Mouse (Mus musculus) embryonic facial prominence, embryonic 14.5 days (tissue): Measurements from ENCODE around the gene Mmp23. TPM values are rescaled to one million over a fixed set of nuclear protein-coding genes. Genes with fewer than 3 reads are reported as not detected.
A peak's percentile ranks its signal among the peaks of the same experiment; 100 is the strongest.
"Not testable (repeated sequence)": the region's sequence is repeated elsewhere in the genome, so short reads cannot be mapped to it uniquely, and the experiment has no call there.

Experiments
- ATAC-seq: fragments of 200-750 bp; cut with Nextera tagmentation; 2 replicates; pipeline ENCODE4 v1.8.0; 2017; ENCODE audit warnings: low read depth, moderate number of reproducible peaks, moderate TSS enrichment
- DNase-seq: peaks from one replicate; pipeline ENCODE4 v3.0.0-alpha.2; 2015; ENCODE audit warnings: low spot score
- H3K27ac ChIP-seq: fragments of 300-500 bp; sonication (generic); replicated peaks from 2 replicates; pipeline ENCODE4 v1.5.1; 2014; ENCODE audit warnings: low read depth, mild to moderate bottlenecking, low read length, moderate library complexity
- H3K27me3 ChIP-seq: fragments of 300-500 bp; sonication (generic); replicated peaks from 2 replicates; pipeline ENCODE4 v1.6.1; 2014; ENCODE audit warnings: low read length; ENCODE audit not compliant: control insufficient read depth, insufficient read depth
- H3K36me3 ChIP-seq: fragments of 300-500 bp; sonication (generic); 2 replicates; pipeline ENCODE4 v1.6.1; 2014; ENCODE audit warnings: low read length, mixed read lengths; ENCODE audit not compliant: control insufficient read depth, insufficient read depth
- H3K4me1 ChIP-seq: fragments of 300-500 bp; sonication (generic); 2 replicates; pipeline ENCODE4 v1.6.1; 2014; ENCODE audit warnings: antibody characterized with exemption, low read length; ENCODE audit not compliant: control insufficient read depth, insufficient read depth
- H3K4me2 ChIP-seq: fragments of 300-500 bp; sonication (generic); 2 replicates; pipeline ENCODE4 v1.6.1; 2014; ENCODE audit warnings: low read depth, mild to moderate bottlenecking, low read length, moderate library complexity, mixed read lengths
- H3K4me3 ChIP-seq: fragments of 300-500 bp; sonication (generic); 2 replicates; pipeline ENCODE4 v1.5.1; 2014; ENCODE audit warnings: low read depth, mild to moderate bottlenecking, low read length
- H3K9ac ChIP-seq: fragments of 300-500 bp; sonication (generic); 2 replicates; pipeline ENCODE4 v1.6.1; 2014; ENCODE audit warnings: low read depth, mild to moderate bottlenecking, low read length, moderate library complexity, mixed read lengths
- H3K9me3 ChIP-seq: fragments of 300-500 bp; sonication (generic); 2 replicates; pipeline ENCODE4 v1.6.1; 2016; ENCODE audit warnings: low read length; ENCODE audit not compliant: control insufficient read depth
- WGBS: fragments of 180-500 bp; shearing (Covaris S2); extraction: QIAGEN DNeasy Blood & Tissue Kit; methylation state at CpG from one replicate; pipeline ENCODE4 v1.1.7; 2014; 5-methylcytosine and 5-hydroxymethylcytosine counted together
- polyA plus RNA-seq: library from polyadenylated mRNA; unstranded; fragments of >200 nt; fragmentation: Nextera tagmentation; extraction: Ambion mirVana; gene quantifications from 2 replicates; pipeline ENCODE4 v1.2.1, GENCODE M21; 2014

Gene Mmp23
- polyA plus RNA-seq, 1 experiment from 2014 or later, result 29.4 TPM

DNA sequence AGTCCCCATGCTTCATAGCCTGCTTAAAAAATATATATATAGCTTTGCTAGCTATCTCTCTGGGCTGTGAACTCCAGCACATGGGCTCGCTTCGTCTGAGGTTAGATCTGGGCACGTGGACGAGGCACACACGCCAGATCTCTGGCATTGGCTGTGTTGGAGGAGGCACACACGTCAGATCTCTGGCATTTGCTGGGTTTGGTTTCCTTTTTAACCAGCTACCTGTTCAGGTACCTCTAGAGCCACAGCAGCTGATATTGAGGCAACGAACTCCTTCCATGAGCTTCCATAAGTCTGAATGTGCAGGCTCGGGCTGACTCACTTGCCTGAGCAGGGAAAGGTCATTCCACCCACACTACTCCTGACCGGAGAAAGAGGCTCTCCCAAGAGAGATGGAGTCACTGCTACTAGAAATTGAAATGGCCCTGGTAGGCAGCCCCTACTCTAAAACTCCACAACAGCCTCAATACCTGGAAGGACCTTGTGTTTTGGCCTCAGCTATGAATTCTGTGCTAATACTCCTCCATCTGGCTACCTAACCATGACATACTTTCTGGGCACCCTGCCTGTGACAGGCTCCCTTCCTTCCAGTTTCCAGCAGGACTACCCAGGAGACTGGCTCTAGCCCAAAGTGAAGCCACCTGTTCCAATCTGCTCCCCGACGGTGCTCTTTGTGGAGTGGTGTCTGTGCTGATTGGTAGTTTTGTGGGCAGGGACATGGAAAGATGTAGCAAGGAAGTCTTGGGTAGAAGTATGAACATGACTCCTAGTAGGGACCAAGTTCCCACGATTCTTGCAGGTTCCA, 37.6 kb upstream of the Mmp23 start:
- Histone ChIP-seq H3K27ac (no peak overlapping the region), H3K9me3 (no peaks in the 10 kb centered on the region), H3K4me3 (no peak overlapping the region), H3K4me2 (no peak overlapping the region), H3K36me3 (no peaks in the 10 kb centered on the region), H3K27me3 (no peaks in the 10 kb centered on the region; the same call in 1 of the 2 replicates), H3K9ac (no peak overlapping the region), H3K4me1 (peaks cover 8% of the 10 kb centered on the region)
- 81% methylated on average over 12 of the region's 12 CpGs for WGBS
- DNase-seq (no peak), ATAC-seq (no peak)

DNA sequence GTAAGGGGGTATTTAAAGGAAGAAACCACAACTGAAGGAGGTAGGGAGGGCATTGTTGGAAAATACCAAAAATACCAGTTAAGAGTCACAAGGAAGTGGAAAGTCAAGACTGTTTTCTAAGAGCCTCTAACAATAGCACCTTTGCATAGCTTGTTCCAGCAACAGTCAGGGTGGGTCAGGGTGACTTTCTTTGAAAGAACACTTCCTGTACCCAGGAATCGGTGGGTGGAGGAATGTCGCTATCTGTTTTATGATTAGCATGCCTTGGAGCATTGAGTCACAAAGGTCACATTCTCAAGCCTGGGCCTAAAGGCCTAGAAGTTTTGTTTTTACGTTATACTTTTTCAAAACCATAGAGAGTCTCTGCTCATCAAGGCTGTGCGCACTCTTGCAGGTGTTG, 34.6 kb upstream of the Mmp23 start:
- not testable (repeated sequence) for H3K9me3 ChIP-seq, H3K9ac ChIP-seq, H3K27me3 ChIP-seq, H3K36me3 ChIP-seq, H3K4me1 ChIP-seq, H3K4me2 ChIP-seq, H3K27ac ChIP-seq, ATAC-seq, H3K4me3 ChIP-seq, DNase-seq
- WGBS, result 79% methylated on average over 4 of the region's 4 CpGs

DNA sequence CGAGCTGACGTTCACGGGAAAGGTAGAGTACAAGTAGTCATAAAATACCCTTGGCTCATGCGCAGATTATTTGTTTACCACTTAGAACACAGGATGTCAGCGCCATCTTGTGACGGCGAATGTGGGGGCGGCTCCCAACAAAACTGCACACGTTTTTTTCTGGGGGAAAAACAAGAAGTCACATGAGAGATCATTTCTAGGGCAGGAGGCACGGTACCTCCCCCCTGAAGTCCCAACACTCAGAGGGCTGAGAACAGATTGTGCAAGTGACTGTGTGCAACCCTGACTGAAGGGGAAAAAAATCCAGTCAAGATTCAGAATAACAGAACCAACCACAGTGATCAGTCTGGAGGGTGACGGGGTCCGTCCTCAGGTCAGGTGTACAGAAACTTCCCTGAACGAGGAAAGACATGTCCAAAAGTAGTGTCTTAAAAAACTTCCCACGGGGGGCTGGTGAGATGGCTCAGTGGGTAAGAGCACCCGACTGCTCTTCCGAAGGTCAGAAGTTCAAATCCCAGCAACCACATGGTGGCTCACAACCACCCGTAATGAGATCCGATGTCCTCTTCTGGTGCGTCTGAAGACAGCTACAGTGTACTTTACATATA, 30.6 kb upstream of the Mmp23 start:
- not testable (repeated sequence) for H3K9ac ChIP-seq, DNase-seq, H3K36me3 ChIP-seq, H3K4me2 ChIP-seq, ATAC-seq, H3K27ac ChIP-seq, H3K9me3 ChIP-seq, H3K4me1 ChIP-seq, H3K27me3 ChIP-seq, H3K4me3 ChIP-seq
- 89% methylated on average over 15 of the region's 19 CpGs for WGBS

DNA sequence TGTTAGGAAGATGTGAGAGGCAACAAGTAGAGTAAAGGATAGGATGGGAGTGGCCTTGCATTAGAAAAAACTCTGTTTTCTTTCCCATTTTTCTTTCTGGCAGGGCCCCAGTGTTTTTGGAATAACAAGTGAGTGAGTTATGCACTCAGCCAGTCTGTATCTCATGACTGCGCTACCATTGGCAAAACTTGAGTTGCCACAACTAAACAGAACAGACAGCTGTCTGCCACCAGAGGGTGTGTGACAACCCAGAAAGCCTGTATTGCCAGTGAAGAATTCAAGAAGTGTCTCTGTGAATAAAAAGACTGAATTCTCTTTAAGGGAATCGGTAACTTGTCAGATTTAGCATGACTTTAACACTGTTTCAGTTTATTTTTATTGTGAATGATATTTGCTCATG, 22.8 kb upstream of the Mmp23 start:
- Histone ChIP-seq H3K4me1 (no peaks in the 10 kb centered on the region), H3K27me3 (no peaks in the 10 kb centered on the region), H3K4me2 (no peak overlapping the region), H3K36me3 (no peaks in the 10 kb centered on the region), H3K9ac (no peak overlapping the region), H3K4me3 (no peak overlapping the region), H3K27ac (no peak overlapping the region), H3K9me3 (no peaks in the 10 kb centered on the region)
- DNase-seq, result no peak
- ATAC-seq, result no peak
- 79% methylated on average over 2 of the region's 2 CpGs for WGBS

DNA sequence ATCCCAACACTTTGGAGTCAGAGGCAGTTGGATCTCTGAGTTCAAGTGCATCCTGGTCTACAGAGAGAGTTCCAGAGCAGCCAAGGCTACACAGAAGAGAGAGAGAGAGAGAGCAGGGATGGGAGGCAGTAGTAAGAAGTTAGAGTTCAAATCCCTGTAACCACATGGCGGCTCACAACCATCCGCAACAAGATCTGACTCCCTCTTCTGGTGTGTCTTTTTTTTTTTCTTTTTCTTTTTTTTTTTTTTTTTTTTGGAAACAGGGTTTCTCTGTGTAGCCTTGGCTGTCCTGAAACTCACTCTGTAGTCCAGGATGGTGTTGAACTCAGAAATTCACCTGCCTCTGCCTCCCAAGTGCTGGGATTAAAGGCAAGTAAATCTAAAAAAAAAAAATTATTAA, 18.9 kb upstream of the Mmp23 start:
- no peak overlapping the region for H3K4me2 ChIP-seq
- no peak overlapping the region for H3K27ac ChIP-seq
- no peaks in the 10 kb centered on the region for H3K36me3 ChIP-seq
- no peak overlapping the region for H3K9ac ChIP-seq
- DNase-seq, result no peak
- no peak for ATAC-seq
- WGBS, result 61% methylated on average over 2 of the region's 2 CpGs
- no peaks in the 10 kb centered on the region for H3K27me3 ChIP-seq
- H3K9me3 ChIP-seq, result no peaks in the 10 kb centered on the region
- H3K4me3 ChIP-seq, result no peak overlapping the region
- 0 out of 2 replicates have a peak, but pooled peaks cover 5% of the 10 kb centered on the region for H3K4me1 ChIP-seq

DNA sequence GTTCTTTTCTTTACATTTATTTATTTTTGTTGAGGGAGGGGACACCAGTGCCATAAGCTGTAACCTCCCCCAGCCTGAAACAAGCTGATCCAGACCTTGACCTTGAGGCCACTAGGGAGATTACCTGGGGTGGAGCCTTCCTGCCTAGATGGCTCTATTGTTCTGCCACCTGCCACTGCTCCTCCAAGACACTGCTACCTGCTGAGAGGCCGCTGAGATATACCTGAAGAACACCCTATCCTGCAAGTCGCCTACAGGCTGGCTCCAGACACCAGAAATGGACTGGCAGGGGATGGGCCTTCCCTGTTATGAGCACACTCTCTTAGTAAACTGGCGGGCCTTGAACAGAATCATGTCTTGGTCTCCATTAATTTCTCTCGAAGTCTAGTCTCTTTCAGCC, 17.1 kb upstream of the Mmp23 start:
- DNase-seq, H3K36me3 ChIP-seq, H3K4me3 ChIP-seq, H3K27ac ChIP-seq, H3K9ac ChIP-seq, ATAC-seq, H3K9me3 ChIP-seq, H3K27me3 ChIP-seq, H3K4me2 ChIP-seq, H3K4me1 ChIP-seq: not testable (repeated sequence)
- WGBS, result 64% methylated on average over 4 of the region's 4 CpGs

DNA sequence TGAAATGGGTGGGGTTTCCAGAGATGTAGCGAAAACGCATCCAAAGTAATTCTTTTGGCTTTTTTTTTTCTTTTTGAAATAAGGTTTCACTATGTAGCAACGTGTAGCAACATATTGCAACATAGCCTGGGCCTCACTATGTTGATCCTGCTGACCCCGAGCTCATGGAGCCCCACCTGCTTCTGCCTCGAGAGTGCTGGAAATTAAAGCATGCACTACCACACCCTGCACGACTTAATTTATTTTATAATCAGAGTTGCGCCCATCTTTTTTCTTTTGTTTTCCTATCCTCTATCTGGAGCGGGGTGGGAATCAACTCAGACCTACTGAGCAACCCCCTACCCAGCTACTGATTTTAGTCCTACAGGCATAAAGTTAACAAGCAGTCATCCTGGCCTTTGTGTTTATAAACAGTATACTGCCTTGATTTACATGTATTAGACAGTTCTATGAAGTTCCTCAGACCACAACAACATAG, 16.5 kb upstream of the Mmp23 start:
- no peaks in the 10 kb centered on the region for H3K27me3 ChIP-seq
- peak overlapping the region; percentile 86 for H3K9ac ChIP-seq
- peak overlapping the region; percentile 87 for H3K4me2 ChIP-seq
- H3K9me3 ChIP-seq, result no peaks in the 10 kb centered on the region
- under 1% methylated on average over 8 of the region's 8 CpGs for WGBS
- DNase-seq, result no peak
- no peaks in the 10 kb centered on the region; the same call in 1 of the 2 replicates for H3K36me3 ChIP-seq
- peak overlapping the region; percentile 86 for H3K4me3 ChIP-seq
- H3K27ac ChIP-seq, result no peak overlapping the region; the same call in 1 of the 2 replicates
- no peak for ATAC-seq
- 0 out of 2 replicates have a peak, but pooled peaks cover 5% of the 10 kb centered on the region for H3K4me1 ChIP-seq

DNA sequence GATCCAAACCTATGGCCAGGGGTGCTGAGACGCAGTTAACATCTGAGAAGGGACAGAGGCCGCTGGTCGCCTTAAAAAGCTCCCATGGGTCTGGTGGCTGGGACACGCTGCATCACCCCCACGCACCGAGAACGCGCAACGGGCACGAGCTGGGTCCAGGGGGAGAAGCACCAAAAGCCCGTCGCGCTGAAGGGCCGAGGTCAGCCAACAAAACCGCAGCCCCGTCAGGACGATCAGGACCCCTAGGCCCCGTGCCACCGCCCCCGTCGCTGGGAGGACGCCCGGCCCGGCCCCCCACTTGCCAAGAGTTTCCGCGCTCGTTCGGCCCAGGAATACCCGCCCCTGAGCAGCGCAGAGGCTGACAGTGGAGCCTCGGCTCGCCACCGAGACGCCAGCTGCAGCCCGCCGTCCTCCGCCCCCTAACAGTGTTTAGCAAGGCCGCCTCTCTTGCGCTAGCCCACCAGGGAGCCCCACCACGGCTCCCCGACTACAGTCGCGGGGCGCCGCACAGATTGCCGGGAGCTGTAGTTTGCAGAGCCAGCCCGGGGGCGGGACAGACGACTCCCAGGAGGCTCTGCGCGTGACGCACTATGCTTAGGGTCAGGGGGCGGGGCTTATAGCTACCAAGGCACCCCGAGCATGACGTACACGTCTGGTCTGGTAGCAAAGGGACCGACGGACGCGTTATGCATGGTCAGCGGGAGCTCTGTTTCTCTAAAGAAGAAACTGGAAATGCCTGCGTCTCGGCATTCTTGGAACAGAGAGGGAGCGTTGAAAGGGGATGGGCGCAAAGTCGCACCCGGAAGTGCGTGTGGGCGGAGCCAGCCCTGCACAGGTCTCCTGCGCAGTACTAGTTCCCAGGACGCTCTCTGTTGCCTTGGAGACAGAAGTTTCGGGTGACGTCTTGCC, 15.8 kb upstream of the Mmp23 start, which contains the start of gene Mib2:
Gene Mib2, minus strand, starts transcription at position 510 of the 909 bp plus-strand sequence.
- Histone ChIP-seq H3K4me1 (0 out of 2 replicates have a peak, but pooled peaks cover 5% of the 10 kb centered on the region), H3K27me3 (no peaks in the 10 kb centered on the region), H3K9me3 (no peaks in the 10 kb centered on the region), H3K4me3 (peak within 1 kb of the TSS; percentile 86), H3K27ac (peak within 1 kb of the TSS; percentile 78), H3K9ac (peak within 1 kb of the TSS; percentile 86), H3K4me2 (peak within 1 kb of the TSS; percentile 87), H3K36me3 (no peaks in the 10 kb centered on the region; the same call in 1 of the 2 replicates)
- under 1% methylated on average over 41 of the region's 73 CpGs for WGBS
- peak; percentile 99 for ATAC-seq
- peak; percentile 98 for DNase-seq
